7 mouse cellular contexts compared by ENCODE assay signal in the genomic region with DNA sequence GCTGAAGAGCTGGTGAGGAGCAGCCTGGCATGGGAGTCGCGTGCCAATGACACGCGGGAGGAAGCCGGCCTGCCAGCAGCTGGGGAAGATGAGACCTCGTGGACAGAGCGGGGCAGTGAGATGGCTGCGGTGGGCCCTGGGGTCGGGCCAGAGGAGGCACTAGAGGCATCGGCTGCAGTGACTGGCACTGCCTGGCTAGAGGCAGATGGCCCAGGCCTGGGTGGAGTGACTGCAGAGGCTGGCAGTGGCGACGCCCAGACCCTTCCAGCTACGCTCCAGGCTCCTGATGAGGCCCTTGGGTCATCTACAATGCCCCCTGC. TPM values are rescaled to one million over a fixed set of nuclear protein-coding genes. Genes with fewer than 3 reads are reported as not detected.
A peak's percentile ranks its signal among the peaks of the same experiment; 100 is the strongest.
DNase-seq lines count a peak whose midpoint lies in the region; ATAC-seq and TF ChIP-seq lines count a peak whose summit lies in the region.

No protein-coding gene starts in this region.

- 47% methylated on average over 13 of the region's 13 CpGs for WGBS in liver, adult 2 months
- 38% methylated on average over 13 of the region's 13 CpGs for WGBS in intestine, embryonic 16.5 days
- 35% methylated on average over 13 of the region's 13 CpGs for WGBS in neural tube, embryonic 12.5 days

- H3K4me1 ChIP-seq in liver, adult 2 months (ENCODE audit: control insufficient read depth, insufficient read depth, low read length) = peaks cover 3% of the 10 kb centered on the region; the same call in 1 of the 2 replicates
- peaks cover 16% of the 10 kb centered on the region for H3K4me1 ChIP-seq in intestine, embryonic 16.5 days (ENCODE audit: control insufficient read depth, insufficient read depth, low read length)
- H3K4me1 ChIP-seq in neural tube, embryonic 12.5 days = peaks cover 57% of the 10 kb centered on the region

- peak overlapping the region; percentile 12; the same call in 1 of the 2 replicates for H3K9ac ChIP-seq in liver, adult 2 months (ENCODE audit: low read depth, low read length)
- H3K9ac ChIP-seq in intestine, embryonic 16.5 days (ENCODE audit: low read depth, low read length) = 0 out of 2 replicates have a peak overlapping the region, but pooled peaks have one; percentile 66
- 0 out of 2 replicates have a peak overlapping the region, but pooled peaks have one; percentile 13 for H3K9ac ChIP-seq in neural tube, embryonic 12.5 days

- H3K9me3 ChIP-seq in intestine, embryonic 16.5 days (ENCODE audit: control insufficient read depth, low read length) = no peaks in the 10 kb centered on the region
- H3K9me3 ChIP-seq in neural tube, embryonic 12.5 days = no peaks in the 10 kb centered on the region

- no peak for TF ChIP-seq POLR2A in liver, adult 2 months (IDR thresholded peaks at IDR 0.05; ENCODE audit: extremely low read depth, insufficient read depth, low read length)

- H3K27ac ChIP-seq in liver, adult 2 months (replicated peaks; ENCODE audit: insufficient read depth, low read depth, low read length) = no peak overlapping the region
- no peak overlapping the region for H3K27ac ChIP-seq in intestine, embryonic 16.5 days (ENCODE audit: low read length)
- H3K27ac ChIP-seq in neural tube, embryonic 12.5 days = no peak overlapping the region

- peak overlapping the region; percentile 79 for H3K4me3 ChIP-seq in liver, adult 2 months (ENCODE audit: insufficient read depth, low read depth, low read length)
- H3K4me3 ChIP-seq in intestine, embryonic 16.5 days (ENCODE audit: low read length) = peak overlapping the region; percentile 74
- H3K4me3 ChIP-seq in neural tube, embryonic 12.5 days = peak overlapping the region; percentile 71

- ATAC-seq in erythroid progenitor cell, adult 5-6 weeks (replicated peaks; ENCODE audit: low FRiP score, poor library complexity, severe bottlenecking) = 0 out of 2 replicates have a peak, but pooled peaks have one; percentile 29
- ATAC-seq in intestine, embryonic 16.5 days = peak; percentile 11; the same call in 1 of the 2 replicates
- ATAC-seq in neural tube, embryonic 12.5 days (ENCODE audit: low FRiP score, low read depth) = no peak; the same call in 1 of the 2 replicates

- peak overlapping the region; percentile 99 for H3K4me2 ChIP-seq in intestine, embryonic 16.5 days (ENCODE audit: low read depth, low read length)
- peak overlapping the region; percentile 100 for H3K4me2 ChIP-seq in neural tube, embryonic 12.5 days (replicated peaks)

- no peak for TF ChIP-seq CTCF in liver, adult 2 months (IDR thresholded peaks at IDR 0.05; ENCODE audit: low read depth, low read length)

- no peaks in the 10 kb centered on the region for H3K79me2 ChIP-seq in liver, adult 2 months (ENCODE audit: control insufficient read depth, insufficient read depth, low read length)

- H3K36me3 ChIP-seq in liver, adult 2 months (ENCODE audit: control insufficient read depth, insufficient read depth, low read length) = no peaks in the 10 kb centered on the region
- H3K36me3 ChIP-seq in intestine, embryonic 16.5 days (ENCODE audit: control insufficient read depth, insufficient read depth, low read length) = 0 out of 2 replicates have a peak, but pooled peaks cover 3% of the 10 kb centered on the region
- peaks cover 12% of the 10 kb centered on the region; the same call in 1 of the 2 replicates for H3K36me3 ChIP-seq in neural tube, embryonic 12.5 days

- no peaks in the 10 kb centered on the region for H3K27me3 ChIP-seq in liver, adult 2 months (ENCODE audit: control insufficient read depth, insufficient read depth, low read length)
- H3K27me3 ChIP-seq in intestine, embryonic 16.5 days (replicated peaks; ENCODE audit: control insufficient read depth, insufficient read depth, low read length) = peaks cover 4% of the 10 kb centered on the region; the same call in 1 of the 2 replicates
- no peaks in the 10 kb centered on the region for H3K27me3 ChIP-seq in neural tube, embryonic 12.5 days (replicated peaks)

- DNase-seq in liver, adult 2 months (ENCODE audit: extremely low read depth, low read depth, low spot score) = no peak
- DNase-seq in liver = no peak
- no peak for DNase-seq in left cerebral cortex, adult 8-10 months (ENCODE audit: low spot score in 2 of 2)
- no peak for DNase-seq in retina, embryonic 14.5 days (ENCODE audit: low spot score)

RNA-seq across cellular contexts. Expression of a gene that starts 2.7 kb away (rescaled TPM):
- total RNA-seq in liver, adult 2 months (2014; rRNA removed) = 0.09 and 0.13 TPM in 2 replicates
- 0.16 and 0.30 TPM in 2 replicates for polyA plus RNA-seq in liver, adult 2 months (2012; rRNA removed)
- not detected in 2 replicates for total RNA-seq in erythroid progenitor cell, adult 5-6 weeks (2015; ENCODE audit: low replicate concordance)
- under 0.01 TPM in 1 of 2 replicates, not detected in the other for total RNA-seq in erythroid progenitor cell, adult 5-6 weeks (2017; ENCODE audit: low replicate concordance)
- 2.4 and 2.7 TPM in 2 replicates for polyA plus RNA-seq in intestine, embryonic 16.5 days (2015; fragmentation: Nextera tagmentation; extraction: Ambion mirVana)
- 36.2 and 42.6 TPM in 2 replicates for polyA plus RNA-seq in neural tube, embryonic 12.5 days (2016; fragmentation: Nextera tagmentation; extraction: Ambion mirVana)
- 100 to 1,000 TPM; 360 to 411 (median 377) TPM for total RNA-seq in left cerebral cortex, adult 8-10 months (2022)

RNA-seq across cellular contexts. Expression of a gene that starts 58.7 kb away (rescaled TPM):
- 5.0 and 5.9 TPM in 2 replicates for total RNA-seq in liver, adult 2 months (2014; rRNA removed)
- 6.6 and 7.3 TPM in 2 replicates for polyA plus RNA-seq in liver, adult 2 months (2012; rRNA removed)
- total RNA-seq in erythroid progenitor cell, adult 5-6 weeks (2015; ENCODE audit: low replicate concordance) = 1.1 TPM in 1 of 2 replicates, not detected in the other
- 1.8 and 3.9 TPM in 2 replicates for total RNA-seq in erythroid progenitor cell, adult 5-6 weeks (2017; ENCODE audit: low replicate concordance)
- polyA plus RNA-seq in intestine, embryonic 16.5 days (2015; fragmentation: Nextera tagmentation; extraction: Ambion mirVana) = 19.9 and 20.5 TPM in 2 replicates
- polyA plus RNA-seq in neural tube, embryonic 12.5 days (2016; fragmentation: Nextera tagmentation; extraction: Ambion mirVana) = 39.9 and 41.2 TPM in 2 replicates
- 10 to 100 TPM; 11.6 to 16.4 (median 14.1) TPM for total RNA-seq in left cerebral cortex, adult 8-10 months (2022)

Comparison
In these comparisons a context has a peak if more than half of its experiments do, and no peak if none do; other contexts are left out.
1. H3K9ac ChIP-seq: peak in every context shown above with its lines; median percentile 66 in intestine, embryonic 16.5 days; 13 in neural tube, embryonic 12.5 days; 12 in liver, adult 2 months.
2. RNA of a gene that starts 2.7 kb away (total RNA-seq): 360 to 411 TPM in left cerebral cortex, adult 8-10 months; 0.09 to 0.13 TPM in liver, adult 2 months and under 0.01 TPM in erythroid progenitor cell, adult 5-6 weeks; every median in the first group is over 100 times any median in the second.
3. Peak in every context shown above with its lines, with median percentiles within 50 percentile points of each other: H3K4me3 ChIP-seq.